Mouse (Mus musculus) cortical plate, adult 2 months (tissue): Measurements from ENCODE around the gene Baz2b.
A peak's percentile ranks its signal among the peaks of the same experiment; 100 is the strongest.

Source experiments
- CTCF ChIP-seq: fragments of 200-500 bp; IDR thresholded peaks from 2 replicates; pipeline ENCODE4 v1.5.1; 2011; ENCODE audit warnings: mild to moderate bottlenecking, control low read depth, low read length; ENCODE audit not compliant: insufficient read depth; ENCODE audit errors: extremely low read depth
- POLR2A ChIP-seq: fragments of 200-500 bp; IDR thresholded peaks from 2 replicates; pipeline ENCODE4 v1.6.1; 2011; ENCODE audit warnings: mild to moderate bottlenecking, low read length, control low read depth; ENCODE audit not compliant: insufficient read depth; ENCODE audit errors: extremely low read depth

GRCm38 (mm10) chr2:60200667-60201066 is 9.0 kb downstream of the Baz2b start:
- TF ChIP-seq CTCF (peak; percentile 43), POLR2A (no peak)
